Mouse (Mus musculus) limb, embryonic 14.5 days (tissue): ENCODE results near the gene Brf1. TPM values are rescaled to one million over a fixed set of nuclear protein-coding genes. Genes with fewer than 3 reads are reported as not detected.

Source experiments
- ATAC-seq: fragments of 200-750 bp; cut with Nextera tagmentation; 2 replicates; pipeline ENCODE4 v1.8.0; 2017; ENCODE audit warnings: low read depth, moderate number of reproducible peaks, moderate TSS enrichment; ENCODE audit not compliant: low FRiP score
- DNase-seq: peaks from one replicate; pipeline ENCODE4 v3.0.0-alpha.2; 2015; ENCODE audit warnings: low spot score
- H3K27ac ChIP-seq: fragments of 300-500 bp; sonication (generic); replicated peaks from 2 replicates; pipeline ENCODE4 v1.5.1; 2014; ENCODE audit warnings: low read depth, mild to moderate bottlenecking, low read length, moderate library complexity, mixed read lengths
- H3K27me3 ChIP-seq: fragments of 300-500 bp; sonication (generic); 2 replicates; pipeline ENCODE4 v1.6.1; 2014; ENCODE audit warnings: low read length, mixed read lengths; ENCODE audit not compliant: control insufficient read depth, insufficient read depth
- H3K36me3 ChIP-seq: fragments of 300-500 bp; sonication (generic); 2 replicates; pipeline ENCODE4 v1.6.1; 2014; ENCODE audit warnings: mild to moderate bottlenecking, low read length, moderate library complexity, mixed read lengths; ENCODE audit not compliant: control insufficient read depth, insufficient read depth
- H3K4me1 ChIP-seq: fragments of 300-500 bp; sonication (generic); 2 replicates; pipeline ENCODE4 v1.6.1; 2014; ENCODE audit warnings: antibody characterized with exemption, low read length, mixed read lengths; ENCODE audit not compliant: control insufficient read depth, insufficient read depth
- H3K4me2 ChIP-seq: fragments of 300-500 bp; sonication (generic); replicated peaks from 2 replicates; pipeline ENCODE4 v1.6.1; 2014; ENCODE audit warnings: low read depth, mild to moderate bottlenecking, low read length, moderate library complexity; ENCODE audit not compliant: severe bottlenecking
- H3K4me3 ChIP-seq: fragments of 300-500 bp; sonication (generic); replicated peaks from 2 replicates; pipeline ENCODE4 v1.5.1; 2014; ENCODE audit warnings: low read length
- H3K9ac ChIP-seq: fragments of 300-500 bp; sonication (generic); 2 replicates; pipeline ENCODE4 v1.6.1; 2014; ENCODE audit warnings: mild to moderate bottlenecking, low read depth, low read length, moderate library complexity; ENCODE audit not compliant: severe bottlenecking
- H3K9me3 ChIP-seq: fragments of 300-500 bp; sonication (generic); 2 replicates; pipeline ENCODE4 v1.6.1; 2016; ENCODE audit warnings: low read length; ENCODE audit not compliant: control insufficient read depth
- POLR2A ChIP-seq: fragments of 200-500 bp; IDR thresholded peaks from 2 replicates; pipeline ENCODE4 v1.8.0; 2012; ENCODE audit warnings: inconsistent platforms, mild to moderate bottlenecking, moderate library complexity, borderline replicate concordance; ENCODE audit not compliant: insufficient read depth, insufficient read length; ENCODE audit errors: extremely low read depth
- WGBS: fragments of 180-500 bp; shearing (Covaris S2); extraction: QIAGEN DNeasy Blood & Tissue Kit; methylation state at CpG from one replicate; pipeline ENCODE4 v1.1.7; 2014; 5-methylcytosine and 5-hydroxymethylcytosine counted together
- polyA plus RNA-seq, 2 experiments: library from polyadenylated mRNA; depleted of rRNA in 1 of 2; stranded (reverse) in 1 of 2; unstranded in 1 of 2; fragments of >200 nt; fragmentation: Nextera tagmentation in 1 of 2; extraction: Ambion mirVana in 1 of 2; gene quantifications; 2 replicates each; pipeline versions ENCODE4 v1.2.1 to v1.2.3; 2012 to 2014

Gene Brf1
- 82.5 and 97.4 TPM in 2 replicates for polyA plus RNA-seq (2012; rRNA removed)
- 60.9 and 66.2 TPM in 2 replicates for polyA plus RNA-seq (2014; fragmentation: Nextera tagmentation; extraction: Ambion mirVana)

GRCm38 (mm10) chr12:113000294-113001132 is at the start of gene Brf1:
Gene Brf1 (minus strand): TSS chr12:113000704.
- Histone ChIP-seq H3K27ac (peak within 1 kb of the TSS; percentile 95), H3K9me3 (no peaks in the 10 kb centered on the region), H3K36me3 (0 out of 2 replicates have a peak, but pooled peaks cover 4% of the 10 kb centered on the region), H3K27me3 (no peaks in the 10 kb centered on the region), H3K9ac (peak within 1 kb of the TSS; percentile 95), H3K4me3 (peak within 1 kb of the TSS; percentile 99), H3K4me2 (peak within 1 kb of the TSS; percentile 70), H3K4me1 (peaks cover 17% of the 10 kb centered on the region)
- ATAC-seq: peak; percentile 98
- DNase-seq: peak; percentile 97
- 0 out of 2 replicates have a peak, but pooled peaks have one; percentile 56 for TF ChIP-seq POLR2A
- WGBS: under 1% methylated on average over 90 of the region's 96 CpGs

DNA sequence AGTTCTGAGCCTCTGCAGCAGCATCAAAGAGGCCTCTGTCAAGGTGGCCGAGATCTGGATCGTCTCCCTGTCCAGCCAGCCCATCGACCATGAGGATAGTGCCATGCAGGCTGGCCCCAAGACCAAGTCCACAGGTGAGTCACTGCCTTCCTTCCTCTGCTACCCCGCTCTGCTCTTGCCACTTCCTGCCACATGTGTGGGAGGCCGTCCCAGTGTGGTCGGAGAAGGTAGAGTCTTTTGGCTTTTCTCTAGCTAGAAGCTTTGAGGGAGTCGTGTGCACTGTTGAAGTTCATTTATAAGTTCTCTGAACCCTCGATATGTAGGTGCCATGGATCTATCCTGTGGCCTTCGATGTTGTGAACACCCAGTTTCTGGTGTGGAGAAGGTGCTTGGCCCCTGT is 49.3 kb upstream of the Brf1 start:
- Histone ChIP-seq H3K27ac (no peak overlapping the region), H3K4me2 (no peak overlapping the region), H3K9me3 (no peaks in the 10 kb centered on the region), H3K27me3 (no peaks in the 10 kb centered on the region), H3K4me1 (peaks cover 13% of the 10 kb centered on the region; the same call in 1 of the 2 replicates), H3K36me3 (peaks cover 67% of the 10 kb centered on the region), H3K9ac (no peak overlapping the region), H3K4me3 (no peak overlapping the region)
- no peak for DNase-seq
- 87% methylated on average over 9 of the region's 9 CpGs for WGBS
- ATAC-seq: no peak
- no peak for TF ChIP-seq POLR2A

GRCm38 (mm10) chr12:113048103-113048502 is 47.6 kb upstream of the Brf1 start:
- ATAC-seq (no peak), DNase-seq (no peak)
- Histone ChIP-seq H3K9me3 (no peaks in the 10 kb centered on the region), H3K27me3 (no peaks in the 10 kb centered on the region), H3K4me3 (no peak overlapping the region), H3K4me1 (peaks cover 13% of the 10 kb centered on the region; the same call in 1 of the 2 replicates), H3K36me3 (peaks cover 54% of the 10 kb centered on the region), H3K4me2 (no peak overlapping the region), H3K27ac (no peak overlapping the region), H3K9ac (0 out of 2 replicates have a peak overlapping the region, but pooled peaks have one; percentile 4)
- no peak for TF ChIP-seq POLR2A
- 90% methylated on average over 5 of the region's 5 CpGs for WGBS

DNA sequence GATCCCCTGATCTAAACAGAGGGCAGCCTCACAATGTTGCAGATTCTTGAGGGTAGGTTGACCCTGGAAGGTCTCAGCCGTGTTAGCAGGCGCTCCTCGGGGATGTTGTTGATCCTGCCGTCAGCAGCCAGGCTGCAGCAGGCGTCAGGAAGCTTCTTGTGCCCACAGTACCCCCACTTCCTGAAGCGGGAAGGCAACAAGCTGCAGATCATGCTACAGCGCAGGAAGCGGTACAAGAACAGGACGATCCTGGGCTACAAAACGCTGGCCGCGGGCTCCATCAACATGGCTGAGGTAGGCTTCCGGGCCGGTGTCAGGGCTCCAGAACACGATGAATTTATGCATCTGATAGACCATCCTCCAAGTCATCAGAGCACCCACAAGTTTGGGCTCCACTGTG is 46.4 kb upstream of the Brf1 start:
- ATAC-seq (no peak), DNase-seq (no peak)
- no peak for TF ChIP-seq POLR2A
- Histone ChIP-seq H3K4me1 (peaks cover 11% of the 10 kb centered on the region; the same call in 1 of the 2 replicates), H3K4me2 (no peak overlapping the region), H3K4me3 (no peak overlapping the region), H3K36me3 (peaks cover 42% of the 10 kb centered on the region), H3K9ac (no peak overlapping the region), H3K27ac (no peak overlapping the region), H3K9me3 (no peaks in the 10 kb centered on the region), H3K27me3 (no peaks in the 10 kb centered on the region)
- 91% methylated on average over 15 of the region's 15 CpGs for WGBS

DNA sequence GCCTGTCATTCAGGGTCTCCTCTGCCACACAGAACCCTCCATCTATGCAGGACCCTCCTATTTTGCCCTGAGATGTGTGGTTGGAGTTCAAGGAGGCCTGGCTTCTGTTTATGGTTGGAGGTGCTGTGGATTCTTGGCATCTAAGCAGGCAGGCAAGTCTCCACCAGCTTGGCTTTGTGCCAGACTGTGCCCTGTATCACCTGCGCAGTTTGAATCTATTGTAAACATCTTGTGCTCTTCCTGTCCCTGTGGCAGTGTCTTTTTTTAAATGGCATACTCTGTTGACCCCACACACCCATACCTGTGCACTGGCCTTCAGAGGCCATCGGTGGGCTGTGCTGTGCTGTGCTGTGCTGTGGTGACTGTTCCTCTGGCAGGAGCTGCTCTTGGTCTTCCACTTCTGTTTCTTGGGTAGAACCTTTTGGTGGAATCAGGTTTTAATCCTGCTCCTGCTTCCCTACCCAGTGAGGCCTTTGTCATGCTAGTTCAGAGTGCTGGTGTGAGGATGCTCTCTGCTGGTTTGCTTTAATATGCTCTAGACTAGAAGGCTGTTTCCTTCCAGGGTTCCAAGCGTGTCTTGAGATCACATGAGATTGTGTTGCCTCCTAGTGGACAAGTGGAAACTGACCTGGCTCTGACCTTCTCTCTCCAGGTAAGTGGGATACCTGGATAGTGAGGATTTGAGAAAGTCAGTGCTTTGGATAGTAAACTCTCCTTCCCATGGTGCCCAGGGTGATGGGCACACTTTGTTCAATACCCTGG is 44.6 kb upstream of the Brf1 start:
- Histone ChIP-seq H3K27ac (no peak overlapping the region), H3K4me1 (no peaks in the 10 kb centered on the region), H3K9me3 (no peaks in the 10 kb centered on the region), H3K36me3 (peaks cover 25% of the 10 kb centered on the region), H3K4me3 (no peak overlapping the region), H3K27me3 (no peaks in the 10 kb centered on the region), H3K9ac (no peak overlapping the region), H3K4me2 (no peak overlapping the region)
- WGBS: 91% methylated on average over 3 of the region's 3 CpGs
- TF ChIP-seq POLR2A: no peak
- DNase-seq (no peak), ATAC-seq (no peak)
